Mouse (Mus musculus): Measurements from ENCODE around the gene Hspb11.

Gene Hspb11

GRCm38 (mm10) chr4:107313690-107314478 is 60.5 kb downstream of the Hspb11 start, which contains the start of gene Yipf1:
Gene Yipf1 (plus strand): TSS chr4:107314363.
- peak; percentile 94 for DNase-seq (ENCODE audit: low read depth)

DNA sequence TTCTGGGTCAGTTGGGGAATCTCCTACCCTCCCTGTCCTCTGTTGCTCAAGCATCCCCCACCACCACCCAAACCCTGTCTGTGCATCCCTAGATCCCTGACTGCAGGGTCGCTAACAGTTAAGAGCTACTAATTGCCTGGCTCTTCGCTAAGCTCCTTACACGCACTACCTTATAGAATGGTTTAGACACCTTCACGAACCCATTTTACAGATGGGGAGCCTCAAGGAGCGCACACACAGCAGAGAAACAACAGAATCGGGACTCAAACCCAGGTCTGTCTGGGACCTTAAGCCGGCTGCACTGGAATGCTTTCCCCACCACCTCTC is 61.0 kb downstream of the Hspb11 start:
- DNase-seq (ENCODE audit: low read depth), result no peak

DNA sequence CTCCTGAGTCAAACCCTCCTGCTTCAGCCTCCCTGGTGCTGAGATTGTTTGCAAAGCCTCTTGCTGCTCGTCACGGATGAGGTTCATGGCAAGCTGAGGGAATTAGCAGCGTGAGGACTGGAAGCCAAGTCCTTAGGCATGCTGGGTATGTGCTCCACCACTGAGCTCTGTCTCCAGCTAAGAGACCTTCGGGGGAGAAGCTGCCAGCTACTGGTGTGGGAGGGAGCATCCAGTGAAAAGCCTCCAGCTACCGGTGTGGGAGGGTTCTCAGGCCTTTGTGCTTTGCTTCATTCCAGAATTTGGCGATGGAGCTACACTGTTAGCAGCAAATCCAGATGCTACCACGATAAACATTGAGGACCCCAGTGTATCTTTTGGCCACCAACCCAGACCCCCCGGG is 65.3 kb downstream of the Hspb11 start:
- DNase-seq (ENCODE audit: low read depth), result no peak

DNA sequence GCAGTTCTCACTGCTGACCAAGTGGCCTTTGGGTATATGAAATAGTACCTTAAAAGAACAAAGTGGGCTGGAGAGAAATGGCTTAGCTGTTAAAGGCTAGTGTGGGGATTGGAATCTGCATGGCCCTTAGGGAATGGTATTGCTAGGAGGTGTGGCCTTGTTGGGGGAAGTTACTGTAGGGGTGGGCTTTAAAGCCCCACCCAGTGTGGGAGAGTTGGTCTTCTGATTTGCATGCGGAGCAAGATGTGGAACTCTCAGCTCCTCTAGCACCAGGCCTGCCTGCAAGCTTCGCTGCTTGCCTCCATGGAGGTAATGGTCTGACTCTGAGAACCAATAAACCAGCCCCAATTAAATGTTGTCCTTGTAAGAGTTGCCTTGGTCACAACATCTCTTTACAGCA is 67.6 kb downstream of the Hspb11 start:
- no peak for DNase-seq (ENCODE audit: low read depth)

DNA sequence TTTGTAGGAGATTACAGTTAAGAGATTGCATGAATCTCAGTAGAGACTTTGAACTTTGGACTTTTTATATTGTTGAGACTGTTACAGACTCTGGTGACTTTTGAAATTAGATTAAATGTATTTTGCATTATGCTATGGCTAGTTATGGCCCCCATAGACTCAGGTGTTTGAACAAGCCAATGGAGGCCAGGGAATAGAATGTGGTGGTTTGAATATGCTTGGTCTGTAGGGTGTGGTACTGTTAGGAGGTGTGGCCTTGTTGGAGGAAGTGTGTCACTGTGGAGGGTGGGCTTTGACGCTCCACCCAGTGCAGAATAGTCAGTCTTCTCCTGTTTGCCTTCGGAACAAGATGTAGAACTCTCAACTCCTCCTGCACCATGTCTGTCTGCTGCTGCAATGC is 69.7 kb downstream of the Hspb11 start:
- DNase-seq (ENCODE audit: low read depth), result no peak

- no peak for DNase-seq (ENCODE audit: low read depth)
Observed at GRCm38 (mm10) chr4:107328530-107328929, 75.1 kb downstream of the Hspb11 start.

Measured in induced T-regulatory cell, adult 2 months (primary cell).